Comparison of ENCODE assay signal across 12 mouse cellular contexts in genomic region chr6:119419412-119419811, GRCm38 (mm10). TPM values are rescaled to one million over a fixed set of nuclear protein-coding genes. Genes with fewer than 3 reads are reported as not detected.
A peak's percentile ranks its signal among the peaks of the same experiment; 100 is the strongest.
DNase-seq lines count a peak whose midpoint lies in the region; ATAC-seq and TF ChIP-seq lines count a peak whose summit lies in the region.
"Had no signal": no experiment of that assay in that cellular context is flagged by ENCODE, and none has a peak within 500 bp of the region (broad histone marks: within the 10 kb centered on the region; RNA-seq: fewer than 3 reads in every experiment).

No protein-coding gene starts in this region.

- no peaks in the 10 kb centered on the region for H3K9me3 ChIP-seq in intestine, postnatal 0 days (ENCODE audit: control insufficient read depth)

- DNase-seq in gastrocnemius, adult 2 months, result no peak
- no peak for DNase-seq in gastrocnemius, postnatal 14 days
- DNase-seq in layer of hippocampus, adult 2 months (ENCODE audit: low spot score in 2 of 2), result no peak
- DNase-seq in layer of hippocampus, postnatal 14 days (ENCODE audit: low spot score in 2 of 2), result no peak
- peak; percentile 72 for DNase-seq in ES-CJ7 (ENCODE audit: low read depth, low spot score)
- no peak for DNase-seq in thymus, adult 18-20 months
- DNase-seq: adrenal gland, adult 2 months; B cell, adult 2 months; spleen, adult 18-20 months had no signal

- ATAC-seq in intestine, postnatal 0 days, result no peak
- ATAC-seq in megakaryocyte, adult 5-6 weeks (ENCODE audit: poor library complexity, severe bottlenecking), result no peak

- no peaks in the 10 kb centered on the region for H3K36me3 ChIP-seq in intestine, postnatal 0 days (ENCODE audit: control insufficient read depth, insufficient read depth)

- no peak overlapping the region for H3K9ac ChIP-seq in intestine, postnatal 0 days (ENCODE audit: low read depth, low read length)

- H3K27me3 ChIP-seq in intestine, postnatal 0 days (replicated peaks; ENCODE audit: control insufficient read depth, insufficient read depth, low read length), result no peaks in the 10 kb centered on the region

- H3K4me3 ChIP-seq in gastrocnemius, adult 2 months, result no peak overlapping the region
- H3K4me3 ChIP-seq in layer of hippocampus, adult 2 months, result no peak overlapping the region
- H3K4me3 ChIP-seq in intestine, postnatal 0 days (ENCODE audit: low read depth, low read length), result no peak overlapping the region

- H3K4me1 ChIP-seq in intestine, postnatal 0 days (replicated peaks; ENCODE audit: control insufficient read depth, insufficient read depth, low read length), result no peaks in the 10 kb centered on the region; the same call in 1 of the 2 replicates

- TF ChIP-seq CTCF in gastrocnemius, adult 2 months (IDR thresholded peaks at IDR 0.05), result no peak
- TF ChIP-seq CTCF in layer of hippocampus, adult 2 months (conservative IDR thresholded peaks at IDR 0.05), result no peak
- TF ChIP-seq CTCF in intestine, postnatal 0 days (IDR thresholded peaks at IDR 0.05; ENCODE audit: low read depth), result no peak

- 57% methylated on average over 7 of the region's 7 CpGs for WGBS in intestine, postnatal 0 days

- intact Hi-C loops in gastrocnemius, adult 2 months (cut with DNase I), result no loop called here
- intact Hi-C loops in gastrocnemius, postnatal 14 days (cut with DNase I; ENCODE audit: low total_unique reads), result no loop called here

- H3K27ac ChIP-seq in gastrocnemius, adult 2 months, result peak overlapping the region; percentile 80
- H3K27ac ChIP-seq in layer of hippocampus, adult 2 months, result peak overlapping the region; percentile 90
- H3K27ac ChIP-seq in intestine, postnatal 0 days (ENCODE audit: low read depth, low read length), result peak overlapping the region; percentile 42; the same call in 1 of the 2 replicates
- H3K27ac ChIP-seq: macrophage had no signal

- H3K4me2 ChIP-seq in intestine, postnatal 0 days (replicated peaks; ENCODE audit: low read depth), result no peak overlapping the region

RNA-seq across cellular contexts. Expression of gene Adipor2, which starts 1.9 kb away (rescaled TPM):
- 10 to 100 TPM; 87.7 to 94.8 TPM for total RNA-seq in gastrocnemius, adult 2 months (2021)
- 10 to 100 TPM; 53.0 to 60.4 TPM for total RNA-seq in gastrocnemius, postnatal 14 days (2021)
- 10 to 100 TPM; 37.1 to 40.5 TPM for total RNA-seq in layer of hippocampus, adult 2 months (2021)
- 10 to 100 TPM; 41.2 to 41.6 TPM for total RNA-seq in layer of hippocampus, postnatal 14 days (2021)
- 106 and 124 TPM in 2 replicates for polyA plus RNA-seq in intestine, postnatal 0 days (2015; fragmentation: Nextera tagmentation; extraction: Ambion mirVana)
- total RNA-seq in megakaryocyte, adult 5-6 weeks (2015), result 64.1 and 69.9 TPM in 2 replicates
- total RNA-seq in megakaryocyte, adult 5-6 weeks (2017), result 94.1 and 98.6 TPM in 2 replicates
